Mouse (Mus musculus) skeletal muscle tissue, adult 2 months (tissue): ENCODE measurements around the gene Eps8l2.
A peak's percentile ranks its signal among the peaks of the same experiment; 100 is the strongest.

ENCODE experiments used
- DNase-seq: peaks from one replicate; pipeline ENCODE4 v3.0.0-alpha.2; 2012; ENCODE audit warnings: low read depth, low spot score

The Eps8l2 gene

DNA sequence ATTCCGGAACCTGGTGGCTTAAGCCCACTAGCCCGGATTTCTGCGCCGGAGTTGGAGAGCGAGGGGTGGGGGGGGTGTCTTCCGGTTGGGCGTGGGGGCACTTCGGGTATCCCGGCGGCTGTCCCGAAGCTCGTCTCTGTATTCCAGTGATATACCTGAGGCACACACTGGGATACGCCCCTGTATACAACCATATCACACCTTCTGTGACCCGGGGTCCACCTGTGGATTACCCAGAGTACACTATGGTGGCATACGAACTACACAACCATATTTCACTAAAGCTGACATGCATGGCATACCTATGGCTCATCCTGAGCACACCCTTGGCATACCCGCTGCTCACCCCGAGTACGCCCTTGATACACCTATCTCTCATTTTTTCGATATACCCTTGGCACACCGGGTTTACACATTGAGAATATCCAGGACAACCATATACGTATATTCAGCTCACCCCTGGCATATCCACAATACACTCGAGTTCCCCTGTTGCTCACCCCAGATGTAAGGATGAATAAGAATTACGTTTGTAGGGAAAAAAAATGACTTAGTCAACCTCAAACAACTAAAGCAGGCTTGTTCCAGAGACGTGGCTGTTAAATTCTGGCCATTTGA is 10.2 kb upstream of the Eps8l2 start:
- no peak for DNase-seq

DNA sequence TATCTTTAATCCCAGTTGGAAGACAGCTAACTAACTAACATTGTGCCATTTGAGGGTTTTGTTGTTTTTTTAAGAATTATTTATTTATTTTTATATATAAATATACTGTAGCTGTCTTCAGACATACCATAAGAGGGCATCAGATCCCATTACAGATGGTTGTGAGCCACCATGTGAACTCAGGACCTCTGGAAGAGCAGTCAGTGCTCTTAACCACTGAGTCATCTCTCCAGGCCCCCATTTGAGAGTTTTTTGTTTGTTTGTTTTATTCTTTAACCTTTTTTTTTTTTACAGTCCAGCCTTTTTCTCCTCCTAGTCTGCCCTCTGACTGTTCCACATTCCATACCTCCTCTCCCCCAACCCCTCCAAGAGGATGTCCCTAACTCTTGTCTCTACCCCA is 8.0 kb upstream of the Eps8l2 start:
- DNase-seq: no peak

DNA sequence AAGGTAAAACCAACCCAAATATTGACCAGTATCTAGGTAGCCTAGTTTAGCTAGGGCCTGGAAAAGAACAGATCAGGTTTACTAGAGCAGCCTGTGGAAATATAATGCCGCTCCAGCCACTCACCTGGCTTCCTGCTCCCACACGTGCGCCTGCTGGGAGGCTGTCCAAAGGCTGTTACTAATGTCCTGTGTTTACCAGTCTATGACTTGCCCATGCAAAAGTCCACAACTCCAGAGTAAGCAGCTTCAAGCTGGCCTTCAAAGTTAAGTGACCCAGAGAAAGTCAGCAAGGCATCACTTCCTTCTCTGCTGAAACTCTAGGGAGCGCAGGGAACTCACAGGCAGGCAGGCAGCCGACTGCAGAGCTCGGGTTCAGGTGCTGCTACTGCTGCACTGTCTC is 6.7 kb upstream of the Eps8l2 start:
- no peak for DNase-seq

- DNase-seq: no peak
Measured at GRCm38 (mm10) chr7:141335044-141335579, 3.6 kb upstream of the Eps8l2 start.

DNA sequence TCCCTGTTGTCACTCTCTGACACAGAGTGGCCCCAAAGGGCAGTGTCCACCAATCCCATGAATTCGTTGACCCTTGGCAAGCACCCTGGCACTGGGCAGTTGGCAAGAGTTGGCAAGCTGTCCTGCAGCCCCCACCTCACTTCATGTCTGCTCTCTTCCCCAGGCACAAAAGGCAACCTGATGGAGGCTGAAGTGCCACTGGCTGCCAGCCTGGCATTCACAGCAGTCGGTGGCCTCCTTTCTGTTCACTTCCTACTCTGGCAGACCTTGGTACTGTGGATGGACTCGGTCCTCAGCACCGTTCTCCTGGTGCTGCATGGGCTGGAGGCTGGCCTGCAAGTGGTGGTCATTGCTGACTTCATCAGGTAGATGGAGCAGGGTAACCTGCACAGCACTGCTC is 3.0 kb upstream of the Eps8l2 start:
- DNase-seq: no peak

GRCm38 (mm10) chr7:141336296-141336695 is 2.4 kb upstream of the Eps8l2 start:
- DNase-seq: no peak

GRCm38 (mm10) chr7:141337716-141338416 is 814 bp upstream of the Eps8l2 start:
- DNase-seq: no peak

- DNase-seq: no peak
Measured at GRCm38 (mm10) chr7:141339215-141339920, 688 bp downstream of the Eps8l2 start.

DNA sequence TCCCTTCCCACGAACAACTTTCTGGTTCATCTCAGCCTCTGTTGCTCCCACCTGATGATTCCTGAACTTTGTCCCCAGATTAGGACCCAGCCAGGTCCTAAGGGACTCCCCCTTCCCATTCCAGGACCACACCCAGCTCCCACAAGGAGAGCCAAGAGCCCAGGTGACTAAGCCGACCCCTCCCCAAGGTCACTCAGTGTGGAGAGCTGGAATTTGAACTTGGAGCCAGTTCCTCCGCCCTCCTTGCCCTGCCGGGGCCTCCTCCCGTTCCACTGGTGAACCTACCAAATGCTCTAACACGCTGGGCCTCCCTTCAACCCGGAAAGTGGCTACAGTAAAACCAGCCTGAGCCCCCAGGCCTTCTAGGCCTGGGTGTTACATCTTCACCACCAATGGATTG is 1.3 kb downstream of the Eps8l2 start:
- no peak for DNase-seq

DNA sequence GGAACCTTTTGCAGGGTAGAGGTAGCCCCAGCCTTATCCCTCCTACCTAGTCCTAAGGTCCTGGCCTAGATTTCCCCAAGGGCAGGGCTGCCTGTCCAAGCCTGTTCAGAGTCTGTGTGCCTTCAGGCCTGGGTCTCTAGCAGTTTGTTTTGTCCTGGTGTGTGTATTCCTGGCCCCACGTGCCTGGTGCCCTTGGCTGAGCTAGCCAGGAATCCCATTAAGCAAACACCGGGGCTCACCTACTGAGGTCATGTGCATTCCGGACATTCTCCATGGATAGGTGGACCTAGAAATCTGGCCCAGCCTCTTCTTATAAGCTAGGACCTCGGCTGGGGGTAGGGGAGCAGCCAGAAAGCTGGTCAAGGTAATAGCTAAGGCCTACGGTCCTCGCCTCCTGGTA is 1.8 kb downstream of the Eps8l2 start:
- DNase-seq: no peak

- DNase-seq: no peak
Measured at GRCm38 (mm10) chr7:141341689-141342226, 3.1 kb downstream of the Eps8l2 start.

DNA sequence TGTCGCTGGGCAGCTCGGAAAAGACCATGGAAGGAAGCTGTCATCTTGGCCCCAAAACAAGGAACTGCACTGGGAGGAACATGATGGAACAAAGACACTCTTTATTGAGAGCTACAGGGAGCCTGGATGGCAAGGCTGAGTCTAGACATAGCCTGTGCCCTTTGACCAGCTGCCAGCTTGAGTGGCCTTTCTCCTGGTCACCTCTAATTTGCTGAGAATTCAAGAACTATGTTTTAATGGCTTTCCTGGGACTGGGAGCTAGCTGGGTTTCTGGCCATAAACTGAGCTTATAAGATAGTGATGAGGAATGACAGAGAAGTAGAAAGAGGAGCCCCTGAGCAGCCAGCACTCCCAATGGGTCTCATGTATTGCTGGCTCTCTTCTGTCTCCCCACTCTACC is 4.5 kb downstream of the Eps8l2 start:
- no peak for DNase-seq

DNA sequence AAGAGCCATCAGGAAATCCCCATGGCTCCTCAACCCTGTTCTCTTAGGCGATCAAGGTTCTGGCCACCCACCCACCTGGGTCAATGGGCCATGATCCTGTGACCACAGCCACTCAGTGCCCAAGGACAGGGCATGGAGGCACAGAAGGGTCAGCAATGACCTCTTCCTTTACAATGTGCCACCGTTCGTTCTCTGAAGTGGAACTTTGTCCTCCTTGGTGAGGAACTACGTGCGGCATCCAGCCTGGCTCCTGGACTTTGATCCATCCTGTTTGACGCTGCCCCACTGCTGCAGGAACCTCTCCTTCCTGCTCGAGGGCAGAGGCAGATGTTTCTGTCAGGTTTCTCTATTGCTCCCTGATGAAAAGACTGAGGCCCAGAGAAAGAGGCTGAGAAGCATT is 5.0 kb downstream of the Eps8l2 start:
- DNase-seq: no peak

- no peak for DNase-seq
Measured at GRCm38 (mm10) chr7:141344787-141345186, 6.1 kb downstream of the Eps8l2 start.

- DNase-seq: no peak
Measured at GRCm38 (mm10) chr7:141351061-141351460, 12.4 kb downstream of the Eps8l2 start.

- DNase-seq: peak; percentile 39
Measured at GRCm38 (mm10) chr7:141355051-141355450, 16.4 kb downstream of the Eps8l2 start.

DNA sequence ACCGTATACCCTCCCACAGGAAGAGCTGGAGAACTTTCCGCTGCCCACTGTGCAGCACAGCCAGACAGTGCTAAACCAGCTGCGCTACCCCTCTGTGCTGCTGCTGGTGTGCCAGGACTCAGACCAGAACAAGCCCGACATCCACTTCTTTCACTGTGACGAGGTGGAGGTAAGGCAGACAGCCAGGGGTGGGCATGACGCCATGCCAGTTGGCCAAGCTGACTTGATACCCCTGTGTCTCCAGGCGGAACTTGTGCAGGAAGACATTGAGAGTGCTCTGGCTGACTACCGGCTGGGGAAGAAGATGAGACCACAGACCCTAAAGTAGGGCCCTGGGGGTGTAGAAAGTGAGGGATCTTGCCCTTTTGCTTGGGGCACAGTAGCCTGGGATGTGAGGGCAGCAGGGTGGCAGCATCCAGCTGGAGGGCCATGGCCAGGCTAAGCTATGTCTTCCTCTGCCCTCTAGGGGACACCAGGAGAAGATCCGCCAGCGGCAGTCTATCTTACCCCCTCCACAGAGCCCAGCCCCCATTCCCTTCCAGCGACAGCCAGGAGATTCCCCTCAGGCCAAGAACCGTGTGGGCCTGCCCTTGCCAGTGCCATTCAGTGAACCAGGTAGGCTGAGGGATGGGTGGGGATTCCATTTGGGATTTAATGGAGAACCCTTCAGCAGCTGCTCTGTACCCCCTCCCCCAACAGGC is 17.1 kb downstream of the Eps8l2 start:
- DNase-seq: no peak

GRCm38 (mm10) chr7:141356971-141357370 is 18.3 kb downstream of the Eps8l2 start:
- no peak for DNase-seq

- DNase-seq: no peak
Measured at GRCm38 (mm10) chr7:141361510-141361909, 22.8 kb downstream of the Eps8l2 start.

- peak; percentile 53 for DNase-seq
Measured at GRCm38 (mm10) chr7:141363106-141363751, 24.5 kb downstream of the Eps8l2 start.

GRCm38 (mm10) chr7:141363752-141364125 is 25.1 kb downstream of the Eps8l2 start:
- no peak for DNase-seq
